Mouse (Mus musculus): ENCODE results near the gene Sugct.

GRCm38 (mm10) chr13:17165917-17166316 lies 529.4 kb downstream of the Sugct start:
- TF ChIP-seq CTCF (IDR thresholded peaks at IDR 0.05; ENCODE audit: low read depth, low read length) (no peak), POLR2A (IDR thresholded peaks at IDR 0.05; ENCODE audit: extremely low read depth, insufficient read depth, low read length) (no peak)
